Mouse (Mus musculus): ENCODE results near the gene Fgd6.
A peak's percentile ranks its signal among the peaks of the same experiment; 100 is the strongest.

Fgd6 gene

DNA sequence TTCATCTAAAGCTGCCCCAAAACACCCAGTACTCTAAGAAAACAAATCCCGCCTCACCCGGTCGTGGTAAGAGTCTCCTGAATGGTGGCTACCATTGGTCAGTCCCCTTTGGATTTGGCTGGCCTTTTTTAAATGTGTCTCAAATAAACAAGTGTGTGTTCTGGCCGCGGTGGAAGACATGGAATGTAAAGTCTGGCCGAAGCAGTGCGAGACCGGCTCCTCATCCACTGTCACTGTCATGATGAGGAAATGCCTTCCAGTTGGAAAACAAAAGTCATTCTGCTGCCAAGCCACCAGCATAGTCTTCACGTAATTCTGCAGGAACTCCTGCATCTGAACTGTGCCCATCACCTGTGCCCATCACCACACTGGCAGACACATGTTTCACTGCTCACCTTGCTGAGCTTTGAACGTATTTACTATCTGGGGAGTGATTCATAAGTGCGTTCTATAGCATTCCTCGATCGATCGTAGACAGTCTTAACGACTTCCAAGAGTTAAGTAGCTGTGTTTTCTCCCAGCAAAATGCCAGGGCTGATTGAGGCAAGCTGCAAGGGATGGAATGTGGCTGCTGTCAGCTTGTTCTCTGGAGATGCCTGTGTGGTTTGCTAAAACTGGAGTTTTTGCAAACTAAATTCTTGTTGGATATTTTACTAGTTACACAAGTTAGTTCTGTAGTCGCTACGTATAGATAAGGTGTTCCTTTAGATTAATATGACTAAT lies 60.1 kb downstream of the Fgd6 start:
- no peak for DNase-seq (ENCODE audit: low spot score)

DNA sequence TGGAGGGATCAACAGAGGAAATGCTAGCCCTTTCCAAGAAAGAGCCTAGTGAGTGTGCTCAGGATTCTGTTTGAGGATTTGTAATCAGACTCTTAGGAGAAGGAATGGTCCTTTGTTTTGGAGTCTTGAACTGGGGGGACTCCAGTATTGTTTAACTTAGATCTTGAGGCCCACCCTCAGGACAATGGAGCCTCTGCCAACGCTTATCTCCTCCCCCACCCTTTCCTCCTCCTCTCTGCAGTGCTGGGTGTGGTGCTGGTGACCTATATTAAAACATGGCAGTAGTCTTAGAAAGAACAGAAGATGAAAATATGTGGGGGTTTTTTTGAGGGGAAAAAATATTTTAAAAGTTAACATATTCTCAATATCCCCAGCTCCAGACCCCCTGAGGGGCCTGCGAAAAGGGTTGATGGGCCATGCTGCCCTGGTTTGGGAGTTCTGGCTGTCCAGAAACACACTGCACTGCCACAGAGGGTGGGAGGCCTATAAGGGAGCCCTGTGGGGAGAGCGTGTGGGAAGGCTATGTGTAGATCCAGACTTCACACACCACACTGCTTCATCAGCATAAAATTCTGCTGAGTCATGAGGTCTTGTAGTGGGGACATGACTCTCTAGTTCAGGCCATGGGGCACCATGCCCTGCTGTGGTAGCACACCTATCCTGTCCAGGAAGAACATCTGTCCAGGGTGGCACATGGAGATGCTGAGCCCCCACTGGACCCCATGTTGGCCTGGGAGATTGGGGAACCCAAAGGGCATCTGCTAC lies 61.5 kb downstream of the Fgd6 start:
- no peak for DNase-seq (ENCODE audit: low spot score)

DNA sequence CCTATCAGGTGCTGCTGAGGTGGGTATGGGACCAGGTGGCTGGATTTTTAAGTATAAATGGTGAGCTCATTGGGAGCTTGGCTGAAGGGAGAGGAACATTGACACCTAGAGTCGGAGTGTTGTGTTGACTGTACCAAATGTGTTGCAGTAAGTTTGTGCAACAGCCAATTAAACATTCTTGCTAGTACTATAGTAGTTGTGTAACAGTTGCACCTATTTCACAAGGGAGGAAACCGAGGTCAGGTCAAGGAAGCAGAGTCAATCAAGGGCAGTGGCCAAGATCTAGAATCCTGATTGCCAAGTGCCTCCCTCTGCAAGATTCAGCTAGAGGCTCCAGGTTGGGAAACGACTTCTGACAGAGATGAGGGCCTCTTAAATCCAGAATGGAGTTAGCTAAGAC lies 62.3 kb downstream of the Fgd6 start:
- no peak for DNase-seq (ENCODE audit: low spot score)

DNA sequence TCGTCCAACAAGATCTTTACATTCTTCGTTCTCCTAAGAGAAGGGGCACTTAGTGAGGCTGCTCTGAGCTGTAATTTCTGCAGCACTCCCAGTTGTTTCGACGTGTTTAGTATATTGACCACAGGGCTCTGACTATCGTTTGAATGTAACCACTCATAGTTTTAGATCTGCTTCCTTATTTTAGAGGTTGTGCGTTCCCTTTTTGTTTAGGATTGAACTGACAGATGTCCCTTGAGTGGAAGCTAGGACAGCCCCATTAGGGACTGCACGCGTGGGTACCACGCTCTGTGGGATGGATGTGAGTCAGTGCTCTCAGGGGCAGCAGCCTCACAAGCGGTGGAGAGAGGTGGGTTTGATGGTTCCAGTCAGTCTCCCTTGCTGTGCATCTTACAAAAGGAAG lies 69.7 kb downstream of the Fgd6 start:
- no peak for DNase-seq (ENCODE audit: low spot score)

DNA sequence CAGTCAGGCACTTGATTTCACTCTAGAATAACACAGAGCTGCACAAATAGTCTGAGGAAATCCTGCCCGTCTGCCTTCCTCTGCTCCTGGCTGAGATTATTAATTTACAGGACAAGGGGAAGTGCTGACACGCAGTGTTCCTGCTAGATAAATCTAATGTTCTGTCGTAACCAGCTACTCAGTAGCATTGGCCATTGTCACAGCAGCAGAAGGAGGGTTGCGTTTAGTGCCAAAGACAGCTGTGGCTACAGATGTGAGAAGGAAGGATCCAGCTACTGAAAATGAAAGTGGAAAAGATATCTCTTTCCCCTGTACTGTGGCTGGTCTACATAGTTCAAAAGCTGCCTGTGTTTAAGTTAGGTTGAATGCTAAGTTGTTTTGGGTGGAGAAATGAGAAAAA lies 71.4 kb downstream of the Fgd6 start:
- no peak for DNase-seq (ENCODE audit: low spot score)

DNA sequence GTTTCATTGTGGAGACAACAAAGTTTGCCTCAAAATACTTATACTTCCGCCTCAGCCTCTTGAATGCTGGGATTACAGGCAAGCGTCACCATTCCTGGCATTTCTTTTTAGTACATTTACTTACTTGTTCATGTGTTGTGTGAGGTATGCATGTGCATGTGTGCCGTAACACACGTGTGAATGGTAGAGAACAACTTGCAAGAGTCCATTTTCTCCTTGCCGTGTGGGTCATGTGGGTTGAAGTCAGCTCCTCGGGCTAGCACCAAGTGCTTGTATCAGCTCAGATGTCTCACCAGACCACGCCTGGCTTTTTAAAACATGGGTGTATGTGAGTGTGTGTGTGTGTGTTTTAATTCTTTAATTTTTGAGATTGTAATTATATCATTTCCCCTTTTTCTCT lies 71.8 kb downstream of the Fgd6 start:
- DNase-seq (ENCODE audit: low spot score), result no peak

DNA sequence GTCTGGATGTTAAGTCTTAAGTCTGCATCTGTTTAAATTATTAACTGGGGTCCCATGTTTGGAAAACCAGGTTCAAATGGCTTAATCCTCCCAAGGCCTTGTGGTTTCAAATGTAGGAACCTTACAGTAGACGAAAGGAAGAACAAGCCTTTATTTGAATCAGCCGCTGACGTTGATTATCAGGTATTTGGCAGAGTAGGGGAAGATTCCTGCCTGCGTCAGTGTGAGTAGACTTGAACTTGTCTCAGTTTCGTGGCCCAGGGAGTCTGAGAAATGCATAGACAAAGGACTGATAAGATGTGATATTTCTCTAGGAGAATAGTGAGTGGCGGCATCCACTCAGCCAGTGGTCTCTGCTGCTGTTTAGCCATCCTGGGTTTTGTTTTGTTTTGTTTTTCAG lies 73.0 kb downstream of the Fgd6 start:
- DNase-seq (ENCODE audit: low spot score), result no peak

DNA sequence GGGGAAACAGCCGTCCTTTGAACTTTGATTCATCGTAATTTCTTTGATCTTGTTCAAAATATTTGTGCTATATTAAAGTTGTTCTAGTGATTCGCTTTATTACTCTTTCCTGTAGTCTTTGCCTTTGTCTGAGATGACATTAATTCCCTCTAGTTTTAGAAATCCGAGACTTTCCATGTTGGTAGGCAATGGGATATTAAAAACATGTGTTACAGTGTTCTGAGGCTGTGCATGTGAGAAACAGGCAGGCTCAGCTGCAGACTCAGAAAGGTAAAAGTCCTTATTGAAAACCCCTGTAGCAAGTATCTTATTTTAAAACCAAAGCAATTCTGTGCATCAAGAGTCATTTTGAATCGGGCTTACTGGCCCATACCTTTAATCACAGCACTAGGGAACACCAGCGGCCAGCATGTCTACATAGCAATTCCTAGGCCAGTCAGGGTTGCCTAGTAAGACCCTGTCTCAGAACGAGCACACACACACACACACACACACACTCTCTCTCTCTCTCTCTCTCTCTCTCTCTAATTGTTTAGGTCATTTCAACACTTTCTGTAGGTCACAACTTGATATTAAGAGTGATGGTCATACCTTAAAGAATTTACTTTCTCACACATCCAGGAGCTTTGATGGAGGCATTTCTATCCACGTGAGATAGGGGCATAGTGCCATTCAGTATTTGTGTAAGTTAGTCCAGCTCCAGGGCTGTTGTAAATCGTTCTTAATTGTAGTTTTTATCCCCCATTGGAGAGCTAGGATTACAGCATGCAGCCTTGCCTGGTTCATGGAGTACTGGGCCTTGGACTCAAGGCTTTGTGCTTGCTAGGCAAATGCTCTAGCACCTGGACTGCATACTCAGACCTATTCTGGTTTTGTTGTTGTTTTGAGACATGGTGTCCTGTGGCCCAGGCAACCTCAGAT lies 75.3 kb downstream of the Fgd6 start:
- no peak for DNase-seq (ENCODE audit: low spot score)

DNA sequence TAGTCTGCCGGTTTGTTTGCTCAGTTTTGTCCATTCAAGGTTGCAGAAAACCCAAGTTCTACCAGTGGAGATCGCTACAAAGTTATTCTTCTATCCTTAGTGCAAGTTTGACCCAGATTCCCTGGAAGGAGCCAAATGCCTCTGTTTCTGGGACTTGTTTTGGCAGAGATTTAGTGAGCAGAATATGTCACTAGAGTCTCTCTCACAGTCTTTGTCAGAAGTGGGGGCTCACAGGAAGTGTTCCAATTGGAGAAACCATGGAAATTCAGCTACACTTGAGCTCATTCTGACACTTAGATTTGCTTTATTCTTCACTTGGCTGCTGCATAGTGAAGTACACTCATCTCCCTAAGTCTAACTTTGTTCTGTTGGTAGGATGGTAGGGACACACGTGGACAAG lies 76.4 kb downstream of the Fgd6 start:
- no peak for DNase-seq (ENCODE audit: low spot score)

DNA sequence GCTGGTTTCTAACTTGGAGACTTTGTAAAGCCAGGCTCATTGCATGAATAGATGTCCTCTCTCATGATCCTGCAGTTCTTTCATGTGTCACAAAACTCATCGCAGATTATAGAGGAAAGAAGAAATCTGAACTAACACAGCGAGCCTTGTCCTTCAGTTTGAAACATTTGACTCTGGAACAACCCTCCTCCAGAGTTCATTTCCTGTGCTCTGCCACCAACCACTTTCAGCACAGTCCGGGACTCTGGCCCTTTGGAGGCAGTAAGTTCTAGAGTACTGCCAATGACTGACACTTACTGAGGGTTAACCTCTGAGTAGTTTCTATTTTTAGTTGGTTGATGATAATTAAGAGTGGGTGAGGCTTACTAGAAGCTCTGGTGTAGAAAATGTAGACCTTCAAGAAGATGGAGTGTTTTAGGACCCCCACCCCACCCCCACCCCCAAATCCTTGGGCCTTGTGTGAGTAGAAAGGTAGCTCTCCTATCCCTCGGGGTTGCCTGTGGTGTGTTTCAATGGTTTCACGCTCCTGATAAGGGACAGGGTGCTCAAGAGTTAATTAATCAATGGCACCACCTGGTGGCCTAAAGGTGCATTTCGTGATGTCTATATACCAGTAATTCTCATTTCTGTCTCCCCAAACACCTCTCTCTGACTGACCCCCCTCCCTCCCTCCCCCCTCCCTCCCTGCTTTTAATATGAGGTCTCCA lies 80.2 kb downstream of the Fgd6 start:
- DNase-seq (ENCODE audit: low spot score), result peak; percentile 62

DNA sequence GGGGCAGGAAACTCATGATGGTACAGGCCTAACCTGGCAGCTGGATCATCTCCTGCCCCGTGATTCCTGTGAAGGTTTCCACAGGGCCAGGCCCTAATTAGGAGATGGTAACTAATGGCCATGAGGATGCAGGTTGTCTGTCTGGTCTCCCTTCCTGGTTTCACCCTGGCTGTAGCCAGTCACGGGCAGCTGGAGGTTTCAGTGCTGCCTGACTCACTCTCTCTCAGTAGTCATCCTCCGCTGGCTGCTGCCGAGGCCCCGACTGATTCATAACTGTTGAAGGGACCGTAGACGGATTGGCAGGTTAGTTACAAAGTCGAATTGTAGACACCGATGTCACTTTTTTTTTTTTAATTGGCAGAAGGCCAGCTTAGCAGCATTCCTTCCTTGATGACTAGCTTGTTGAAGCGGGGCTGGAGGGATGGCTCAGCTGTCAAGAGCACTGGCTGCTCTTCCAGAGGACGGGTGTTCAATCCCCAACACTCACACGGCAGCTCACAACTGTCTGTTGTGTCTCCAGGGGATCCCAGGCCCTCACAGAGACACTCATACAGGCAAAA lies 81.1 kb downstream of the Fgd6 start:
- DNase-seq (ENCODE audit: low spot score), result no peak

DNA sequence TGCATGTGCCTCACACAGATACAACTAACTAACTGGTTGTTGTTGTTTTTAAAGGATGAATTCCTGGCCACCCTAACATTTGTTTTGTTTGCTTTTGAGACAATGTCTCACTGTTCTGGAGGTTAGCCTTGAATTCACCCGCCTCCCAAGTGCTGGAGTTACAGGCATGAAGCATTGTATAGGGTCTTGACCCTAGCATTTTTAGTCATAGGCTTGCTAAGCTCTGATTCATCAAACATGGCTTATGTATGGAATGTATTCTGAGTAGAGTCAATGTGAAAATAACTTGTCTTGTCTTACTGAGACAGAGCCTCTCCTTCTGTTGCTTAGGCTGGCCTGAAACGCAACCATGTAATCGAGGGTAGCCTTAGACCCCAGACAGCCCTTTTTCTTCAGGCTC lies 82.1 kb downstream of the Fgd6 start:
- DNase-seq (ENCODE audit: low spot score), result no peak

DNA sequence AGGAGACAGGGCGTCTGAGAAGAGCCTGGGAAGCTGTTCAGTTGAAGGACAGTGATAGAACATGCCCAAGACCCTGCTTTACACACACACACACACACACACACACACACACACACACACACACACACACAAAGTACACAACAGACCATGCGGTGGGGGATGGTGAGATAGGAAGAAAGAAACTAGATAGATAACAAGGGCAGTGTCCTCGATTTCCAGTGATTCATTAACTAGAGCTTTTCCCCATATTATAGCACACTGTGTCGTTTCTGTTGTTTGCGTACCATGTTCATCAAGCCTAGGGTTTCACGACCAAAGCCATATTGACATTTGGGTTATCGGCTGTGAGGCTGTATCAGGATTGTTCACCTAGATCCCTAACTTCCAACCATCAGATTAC lies 83.2 kb downstream of the Fgd6 start:
- no peak for DNase-seq (ENCODE audit: low spot score)

DNA sequence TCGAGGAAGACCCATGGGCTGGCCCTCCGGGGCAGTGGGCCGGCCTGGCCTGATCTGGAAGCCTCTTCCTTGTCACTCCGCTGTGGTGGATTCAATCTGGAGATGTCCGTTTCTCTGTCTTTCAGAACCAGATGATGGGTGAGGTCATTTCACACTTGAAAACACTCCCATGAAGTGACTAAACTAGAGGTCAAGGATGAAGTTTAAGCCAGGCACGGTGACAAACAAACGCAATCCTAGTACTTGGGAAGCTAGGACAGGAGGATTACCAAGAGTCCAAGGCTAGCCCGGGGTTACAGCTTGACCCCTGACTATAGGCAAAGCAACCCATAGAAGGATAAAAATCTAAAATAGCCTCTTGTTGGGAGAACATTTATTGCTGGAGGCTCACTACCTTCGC lies 84.9 kb downstream of the Fgd6 start:
- no peak for DNase-seq (ENCODE audit: low spot score)

DNA sequence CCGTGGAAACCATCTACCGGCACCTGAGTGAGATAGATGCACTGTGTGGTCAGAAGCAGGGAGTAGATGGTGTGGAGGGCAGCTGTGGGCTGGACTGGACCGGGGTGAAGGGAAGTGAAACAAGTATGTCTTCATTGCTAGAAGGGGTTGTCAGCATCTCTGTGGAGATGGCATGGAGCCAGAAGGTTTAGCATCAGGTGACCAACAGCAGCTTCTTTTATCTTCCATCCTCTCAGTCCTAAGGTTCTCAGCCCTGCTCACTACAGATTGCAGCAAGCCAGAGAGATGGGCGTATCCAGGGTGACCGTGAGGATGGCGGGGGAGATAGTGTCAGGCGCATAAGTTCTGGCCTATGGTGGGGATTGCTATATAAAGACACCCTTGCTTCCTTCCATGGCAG lies 86.8 kb downstream of the Fgd6 start:
- DNase-seq (ENCODE audit: low spot score), result peak; percentile 23

DNA sequence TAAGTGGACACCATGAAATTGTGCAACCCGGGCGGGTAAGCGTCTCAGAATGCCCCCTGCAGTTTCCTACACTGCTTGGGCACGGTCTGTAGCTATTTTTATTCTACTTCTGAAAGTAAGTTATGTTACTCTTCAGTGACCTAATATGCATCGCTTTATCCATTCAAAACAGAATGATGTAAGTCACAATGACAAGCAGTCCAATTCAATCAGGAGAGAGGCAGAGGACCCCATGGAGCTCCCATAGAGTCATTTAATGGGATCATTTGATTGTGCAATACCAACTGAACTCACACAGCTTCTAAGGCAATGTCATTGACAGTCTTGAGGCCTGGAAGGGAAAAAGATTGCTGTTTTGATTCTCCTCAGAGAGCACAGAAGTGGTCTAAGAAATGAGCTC lies 87.8 kb downstream of the Fgd6 start:
- DNase-seq (ENCODE audit: low spot score), result no peak

DNA sequence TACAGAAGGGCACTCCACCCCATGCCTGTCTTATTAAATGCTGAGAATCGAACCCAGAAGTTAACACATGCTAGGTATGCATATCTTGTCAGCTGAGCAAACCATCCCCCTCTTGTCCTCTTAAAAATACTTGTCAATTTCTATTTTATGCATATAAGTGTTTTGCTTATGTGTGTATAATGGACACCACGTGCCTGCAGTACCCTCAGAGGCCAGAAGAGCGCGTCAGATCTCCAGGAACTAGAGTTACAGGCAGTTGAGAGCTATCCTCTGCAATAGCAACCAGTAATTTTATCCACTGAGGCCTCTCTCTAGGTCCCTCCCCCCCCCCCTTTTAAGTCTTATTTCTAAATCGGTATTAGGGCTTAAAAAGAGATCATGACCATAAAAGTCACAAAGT lies 88.6 kb downstream of the Fgd6 start:
- DNase-seq (ENCODE audit: low spot score), result no peak

DNA sequence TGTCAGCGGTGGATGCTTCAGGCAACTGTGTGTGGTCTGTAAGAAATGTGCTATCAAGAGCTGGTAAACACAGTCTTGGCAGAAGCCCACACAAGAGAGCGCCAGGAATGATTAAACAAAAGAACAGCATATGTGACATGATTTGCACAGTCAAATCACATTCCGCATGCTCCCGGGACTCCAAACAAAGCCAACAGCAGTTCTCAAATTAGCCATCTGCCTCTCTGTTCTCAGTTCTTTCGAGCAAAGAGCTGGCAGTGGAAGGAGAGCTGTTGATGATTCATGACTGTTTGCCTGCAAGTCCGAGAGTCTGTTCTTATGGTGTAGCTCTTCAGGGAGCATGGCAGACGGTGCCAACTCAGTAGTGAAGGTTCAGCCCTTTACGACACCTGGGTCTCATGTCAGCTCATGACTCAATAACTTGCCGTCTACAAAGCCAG lies 93.9 kb downstream of the Fgd6 start:
- no peak for DNase-seq (ENCODE audit: low spot score)

DNA sequence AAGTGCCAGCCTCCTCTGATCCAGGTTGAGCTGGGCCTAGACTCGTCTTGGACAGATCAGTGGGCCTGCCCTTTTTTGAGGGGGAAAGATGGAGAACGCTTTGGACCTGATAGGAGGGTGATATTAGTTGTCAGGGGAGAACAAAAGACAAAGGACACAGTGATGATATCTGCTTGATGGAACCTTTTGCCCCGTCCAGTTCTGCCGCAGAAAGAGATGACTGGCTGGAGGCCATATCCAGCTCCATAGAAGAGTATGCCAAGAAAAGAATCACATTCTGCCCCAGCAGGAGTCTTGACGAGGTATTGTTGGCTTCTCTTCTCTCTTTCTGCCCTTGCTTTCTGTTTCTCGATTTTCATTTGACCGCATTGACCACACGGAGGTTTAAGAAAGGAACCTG lies 97.3 kb downstream of the Fgd6 start:
- DNase-seq (ENCODE audit: low spot score), result no peak

DNA sequence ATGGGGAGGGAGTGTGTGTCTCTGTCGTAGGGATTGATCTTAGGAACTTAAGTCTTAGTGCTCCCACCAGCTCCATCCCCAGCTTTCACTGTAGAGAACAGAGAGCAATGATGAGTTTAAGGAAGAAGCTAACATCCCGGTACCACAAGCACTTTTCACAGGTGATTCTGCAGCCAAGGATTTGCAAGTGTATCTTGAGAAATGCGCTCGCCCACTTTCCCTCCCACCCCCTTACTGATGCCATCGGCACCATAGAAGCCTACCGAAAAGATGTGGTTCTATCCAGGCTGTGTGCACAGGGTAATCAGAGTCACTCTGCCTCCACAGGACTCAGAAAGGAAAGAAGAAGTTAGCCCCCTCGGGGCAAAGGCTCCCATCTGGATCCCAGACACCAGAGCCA lies 97.9 kb downstream of the Fgd6 start:
- DNase-seq (ENCODE audit: low spot score), result no peak

DNA sequence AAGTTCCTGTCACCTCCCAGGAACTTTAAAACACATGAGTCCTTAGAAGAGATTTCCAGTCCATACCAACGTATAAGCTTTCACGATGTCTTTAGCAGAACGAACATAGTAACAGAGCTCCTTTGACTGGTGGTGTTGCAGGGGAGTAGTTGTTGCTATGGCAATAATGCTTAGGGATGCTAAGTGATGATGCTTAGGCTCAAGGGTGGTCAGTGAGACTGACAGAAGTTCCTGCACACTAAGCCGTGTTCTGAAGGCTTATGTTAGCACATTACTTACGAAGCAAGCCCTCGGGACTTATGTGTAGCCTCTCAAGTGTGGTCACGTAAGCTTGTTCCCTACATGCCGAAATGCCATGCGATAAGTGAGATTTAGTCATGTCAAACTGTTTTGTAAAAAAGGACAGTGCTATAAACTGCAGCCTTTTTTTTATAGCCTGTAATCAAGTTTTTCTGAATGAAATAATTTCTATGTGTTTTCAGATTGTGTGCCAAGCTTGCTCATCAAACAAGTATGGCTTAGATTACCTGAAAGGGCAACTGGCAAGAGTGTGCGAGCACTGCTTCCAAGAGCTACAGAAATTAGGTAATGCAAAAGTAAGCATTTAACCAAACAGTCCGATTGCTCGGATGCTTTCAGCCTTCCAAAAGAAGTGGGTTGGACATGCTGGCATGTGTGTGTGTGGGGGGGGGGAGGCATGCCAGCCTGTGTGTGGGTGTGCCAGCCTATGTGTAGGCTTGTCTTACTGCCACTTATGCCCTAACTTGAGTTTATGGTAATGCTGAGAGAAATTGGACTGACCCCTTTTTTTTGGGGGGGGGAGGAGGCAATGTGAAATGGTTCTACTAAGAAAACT lies 99.0 kb downstream of the Fgd6 start:
- DNase-seq (ENCODE audit: low spot score), result no peak

All from spleen, adult 12 weeks (tissue).